Mouse (Mus musculus) small intestine, adult 2 months (tissue): ENCODE results near the gene Capn11. TPM values are rescaled to one million over a fixed set of nuclear protein-coding genes. Genes with fewer than 3 reads are reported as not detected.
A peak's percentile ranks its signal among the peaks of the same experiment; 100 is the strongest.

ENCODE experiments used
- H3K27ac ChIP-seq: fragments of 200-500 bp; 2 replicates; pipeline ENCODE4 v1.5.1; 2012; ENCODE audit warnings: low read depth, low read length, control low read depth, inconsistent platforms; ENCODE audit not compliant: insufficient read depth
- H3K27me3 ChIP-seq: fragments of 200-500 bp; 2 replicates; pipeline ENCODE4 v1.6.1; 2012; ENCODE audit warnings: mild to moderate bottlenecking, moderate library complexity, low read length, inconsistent platforms; ENCODE audit not compliant: control insufficient read depth, insufficient read depth
- H3K36me3 ChIP-seq: fragments of 200-500 bp; 2 replicates; pipeline ENCODE4 v1.6.1; 2012; ENCODE audit warnings: mild to moderate bottlenecking, low read length, control low read depth, inconsistent platforms; ENCODE audit not compliant: control insufficient read depth, insufficient read depth
- H3K4me1 ChIP-seq: fragments of 200-500 bp; 2 replicates; pipeline ENCODE4 v1.6.1; 2012; ENCODE audit warnings: low read length, inconsistent platforms, mixed read lengths; ENCODE audit not compliant: control insufficient read depth, insufficient read depth, insufficient read length
- H3K4me3 ChIP-seq: fragments of 200-500 bp; 2 replicates; pipeline ENCODE4 v1.5.1; 2012; ENCODE audit warnings: low read depth, mild to moderate bottlenecking, control low read depth, inconsistent platforms, low read length, moderate library complexity
- CTCF ChIP-seq: fragments of 200-500 bp; IDR thresholded peaks from 2 replicates; pipeline ENCODE4 v1.5.1; 2012; ENCODE audit warnings: low read depth, mild to moderate bottlenecking, control low read depth, inconsistent platforms, low read length, moderate library complexity, mixed read lengths; ENCODE audit not compliant: insufficient replicate concordance, insufficient read length; ENCODE audit errors: extremely low read depth
- POLR2A ChIP-seq: fragments of 200-500 bp; IDR thresholded peaks from 2 replicates; pipeline ENCODE4 v1.6.1; 2012; ENCODE audit warnings: low read depth, mild to moderate bottlenecking, control low read depth, inconsistent platforms, low read length, moderate library complexity
- WGBS: fragments of 180-500 bp; shearing (Covaris S2); methylation state at CpG from one replicate; pipeline ENCODE4 v1.1.7; 2018; 5-methylcytosine and 5-hydroxymethylcytosine counted together
- polyA plus RNA-seq: library from polyadenylated mRNA; depleted of rRNA; stranded (reverse); fragments of >200 nt; gene quantifications from 2 replicates; pipeline ENCODE4 v1.2.3, GENCODE M21; 2012

Gene Capn11
- polyA plus RNA-seq, 1 experiment = not detected

DNA sequence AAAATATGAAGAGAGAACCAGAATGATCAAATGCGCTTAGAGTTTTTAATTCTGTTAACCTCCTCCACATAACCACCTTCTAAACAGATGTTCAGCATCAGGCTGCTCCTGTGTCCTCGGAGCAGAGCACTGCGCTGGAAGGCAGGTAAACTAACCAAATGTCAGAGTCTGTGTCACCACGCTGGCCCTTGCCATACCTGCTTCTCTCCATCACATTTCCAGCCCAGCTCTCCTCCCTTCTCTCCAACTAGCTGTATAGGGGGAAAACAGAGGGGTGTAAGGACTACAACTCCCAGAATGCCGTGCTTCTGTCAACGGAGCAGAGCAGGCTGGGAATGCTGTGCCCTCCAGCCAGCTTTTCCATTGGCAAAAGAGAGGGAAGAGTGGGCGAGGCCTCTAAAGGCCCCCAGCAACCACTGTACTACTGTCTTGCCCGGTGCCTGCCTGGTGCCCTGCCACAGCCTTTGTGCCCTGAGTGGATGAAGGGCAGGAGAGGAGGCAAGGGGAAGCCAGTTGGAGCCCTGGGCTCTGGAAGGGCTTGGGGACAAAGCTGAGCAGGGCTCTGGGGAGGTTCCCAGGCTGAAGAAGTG lies 21.4 kb upstream of the Capn11 start:
- peaks cover 10% of the 10 kb centered on the region for H3K4me1 ChIP-seq
- H3K27me3 ChIP-seq = no peaks in the 10 kb centered on the region
- H3K36me3 ChIP-seq = peaks cover 10% of the 10 kb centered on the region; the same call in 1 of the 2 replicates
- 56% methylated on average over 8 of the region's 8 CpGs for WGBS
- no peak overlapping the region for H3K27ac ChIP-seq
- no peak overlapping the region for H3K4me3 ChIP-seq
- TF ChIP-seq POLR2A (no peak), CTCF (no peak)

- Histone ChIP-seq H3K4me3 (no peak overlapping the region), H3K27me3 (no peaks in the 10 kb centered on the region), H3K4me1 (0 out of 2 replicates have a peak, but pooled peaks cover 2% of the 10 kb centered on the region), H3K36me3 (peaks cover 27% of the 10 kb centered on the region; the same call in 1 of the 2 replicates), H3K27ac (no peak overlapping the region)
- no peak for TF ChIP-seq POLR2A
- peak; percentile 95 for TF ChIP-seq CTCF
- WGBS = 53% methylated on average over 7 of the region's 7 CpGs
Observed at GRCm38 (mm10) chr17:45678106-45678505, 19.0 kb upstream of the Capn11 start.

DNA sequence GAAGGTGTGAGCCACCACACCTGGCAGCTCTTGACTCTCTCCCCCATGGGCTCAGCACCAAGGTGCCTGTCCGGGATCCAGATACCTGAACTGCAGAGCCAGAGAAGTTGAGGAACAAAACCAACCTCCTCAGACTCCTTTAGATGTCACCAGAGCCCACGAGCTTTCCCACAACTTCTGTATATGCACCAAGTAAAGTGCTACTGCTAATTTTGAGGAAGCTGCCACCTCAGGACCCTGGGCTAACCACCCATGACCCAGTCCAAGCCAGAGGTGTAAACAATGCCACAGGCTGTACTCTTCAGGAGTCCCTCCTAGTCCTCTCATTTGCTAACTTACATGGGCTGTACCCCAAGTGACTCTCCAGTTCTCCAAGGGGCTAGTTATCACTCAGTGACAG lies 13.5 kb upstream of the Capn11 start:
- Histone ChIP-seq H3K27me3 (no peaks in the 10 kb centered on the region), H3K4me1 (no peaks in the 10 kb centered on the region), H3K4me3 (no peak overlapping the region), H3K36me3 (peaks cover 40% of the 10 kb centered on the region), H3K27ac (no peak overlapping the region)
- 82% methylated on average over 2 of the region's 2 CpGs for WGBS
- no peak for TF ChIP-seq CTCF
- TF ChIP-seq POLR2A = no peak

DNA sequence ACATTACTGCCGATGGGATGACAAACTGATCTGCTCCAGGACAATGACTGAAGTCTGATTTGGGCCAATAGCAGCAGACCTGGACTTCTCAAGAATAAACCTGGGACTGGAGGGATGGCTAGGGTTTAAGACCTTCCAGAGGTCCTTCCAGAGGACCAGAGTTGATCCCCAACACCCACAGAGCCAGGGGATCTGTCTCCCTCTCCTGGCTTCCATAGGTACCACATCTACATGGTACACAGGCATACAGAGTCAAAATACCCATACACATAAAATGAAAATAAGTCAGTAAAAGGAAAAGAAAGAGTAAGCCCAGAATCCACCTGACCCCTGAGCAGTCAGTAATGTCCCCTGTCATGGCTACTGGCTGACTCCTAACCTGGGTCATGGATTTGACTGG lies 12.7 kb upstream of the Capn11 start:
- H3K4me3 ChIP-seq = no peak overlapping the region
- WGBS = 95% methylated on average over 1 of the region's 1 CpGs
- H3K27ac ChIP-seq = no peak overlapping the region
- TF ChIP-seq CTCF (peak; percentile 21; the same call in 1 of the 2 replicates), POLR2A (no peak)
- H3K27me3 ChIP-seq = no peaks in the 10 kb centered on the region
- H3K4me1 ChIP-seq = no peaks in the 10 kb centered on the region
- H3K36me3 ChIP-seq = peaks cover 38% of the 10 kb centered on the region

DNA sequence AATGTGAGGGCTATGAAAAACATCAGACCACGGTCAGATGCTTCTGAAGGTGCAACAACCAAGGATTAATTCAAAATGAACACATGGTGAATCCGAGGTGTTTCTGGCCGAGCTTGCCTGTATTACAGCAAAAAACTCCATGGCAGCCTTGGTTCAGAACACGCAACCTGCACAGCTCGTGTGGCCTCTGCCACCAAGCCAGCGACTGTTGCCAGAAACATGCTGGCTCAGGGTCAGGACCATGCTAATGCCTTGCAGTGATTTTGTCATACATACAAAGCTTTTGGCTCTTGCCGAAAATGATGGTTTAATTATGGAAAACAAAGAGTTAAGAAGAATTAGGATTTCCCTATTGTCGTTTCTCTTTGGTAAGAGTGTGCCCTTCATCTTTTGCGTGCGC lies 8.9 kb upstream of the Capn11 start:
- Histone ChIP-seq H3K4me1 (peaks cover 3% of the 10 kb centered on the region), H3K27ac (no peak overlapping the region), H3K36me3 (peaks cover 35% of the 10 kb centered on the region), H3K27me3 (no peaks in the 10 kb centered on the region), H3K4me3 (no peak overlapping the region)
- TF ChIP-seq POLR2A (no peak), CTCF (no peak)
- 91% methylated on average over 10 of the region's 10 CpGs for WGBS

- H3K27me3 ChIP-seq = no peaks in the 10 kb centered on the region
- peaks cover 3% of the 10 kb centered on the region for H3K4me1 ChIP-seq
- H3K36me3 ChIP-seq = peaks cover 33% of the 10 kb centered on the region
- TF ChIP-seq POLR2A (no peak), CTCF (no peak)
- 91% methylated on average over 10 of the region's 10 CpGs for WGBS
- H3K4me3 ChIP-seq = no peak overlapping the region
- no peak overlapping the region for H3K27ac ChIP-seq
Observed at GRCm38 (mm10) chr17:45667481-45667880, 8.4 kb upstream of the Capn11 start.

DNA sequence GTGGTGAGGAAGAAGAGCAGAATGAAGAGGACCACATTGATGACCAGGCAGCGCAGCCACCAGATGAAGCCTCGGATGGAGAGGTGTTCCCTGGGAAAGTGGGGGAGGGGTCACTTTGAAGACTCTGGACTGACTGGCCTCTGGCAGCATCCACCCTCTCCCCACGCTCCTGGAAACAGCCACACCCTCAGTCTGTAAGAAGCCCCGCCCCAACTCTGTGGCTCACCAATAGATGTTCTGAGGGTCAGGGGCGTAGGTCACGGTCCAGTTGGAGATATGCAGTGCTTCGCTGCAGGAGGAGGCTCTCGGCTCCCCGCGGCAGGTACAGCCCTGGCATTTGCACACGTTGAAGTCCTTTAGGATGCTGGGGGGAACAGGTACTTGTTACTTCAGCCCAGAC lies 7.0 kb upstream of the Capn11 start:
- peaks cover 31% of the 10 kb centered on the region for H3K36me3 ChIP-seq

DNA sequence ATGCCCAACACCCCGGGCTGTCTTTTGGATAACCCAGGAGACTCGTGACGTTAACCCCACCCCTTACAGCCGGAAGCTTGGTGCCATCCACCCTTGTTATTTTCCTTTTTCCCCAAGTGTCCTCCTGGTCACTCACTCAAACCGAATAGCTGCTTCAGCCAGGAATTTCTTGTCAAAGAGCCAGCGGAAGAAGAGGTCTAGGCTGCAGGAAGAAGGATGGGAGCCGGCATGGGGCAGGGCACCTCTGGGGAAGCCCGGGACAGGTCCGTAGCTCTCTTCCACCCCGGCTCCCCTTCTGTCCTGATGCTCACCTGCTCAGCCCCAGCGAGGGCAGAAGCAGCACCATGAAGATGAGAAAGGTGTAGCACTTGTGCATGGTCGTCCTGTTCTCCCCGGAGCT lies 5.5 kb upstream of the Capn11 start:
- Histone ChIP-seq H3K4me1 (peaks cover 3% of the 10 kb centered on the region), H3K27ac (no peak overlapping the region), H3K27me3 (no peaks in the 10 kb centered on the region), H3K36me3 (peaks cover 28% of the 10 kb centered on the region), H3K4me3 (no peak overlapping the region)
- TF ChIP-seq POLR2A (no peak), CTCF (no peak)
- WGBS = 86% methylated on average over 13 of the region's 13 CpGs

More for the DNA sequence above, 7.0 kb upstream of the Capn11 start:
- Histone ChIP-seq H3K4me3 (no peak overlapping the region), H3K27me3 (no peaks in the 10 kb centered on the region), H3K4me1 (peaks cover 3% of the 10 kb centered on the region), H3K27ac (no peak overlapping the region)
- WGBS = 71% methylated on average over 11 of the region's 11 CpGs
- TF ChIP-seq CTCF (no peak), POLR2A (no peak)
